Mouse (Mus musculus) adrenal gland, postnatal 25 days (tissue): ENCODE measurements around the gene Parp2. TPM values are rescaled to one million over a fixed set of nuclear protein-coding genes. Genes with fewer than 3 reads are reported as not detected.
A peak's percentile ranks its signal among the peaks of the same experiment; 100 is the strongest.
"Not testable (repeated sequence)": the region's sequence is repeated elsewhere in the genome, so short reads cannot be mapped to it uniquely, and the experiment has no call there.

Experiments used
- DNase-seq: peaks from one replicate; pipeline ENCODE4 v3.0.0; 2021; ENCODE audit warnings: mixed read lengths
- total RNA-seq: library from RNA; stranded (reverse); gene quantifications from 2 replicates; pipeline ENCODE4 v1.2.3, GENCODE M21; 2021

The Parp2 gene
- total RNA-seq, 1 experiment from 2014 or later, result 36.9 TPM

GRCm38 (mm10) chr14:50829878-50830277 is 22.2 kb downstream of the Parp2 start:
- DNase-seq, result no peak

- DNase-seq, result peak; percentile 16
Observed at GRCm38 (mm10) chr14:50833964-50834363, 26.3 kb downstream of the Parp2 start.

- no peak for DNase-seq
Observed at GRCm38 (mm10) chr14:50834435-50834834, 26.8 kb downstream of the Parp2 start.

GRCm38 (mm10) chr14:50837236-50837635 is 29.6 kb downstream of the Parp2 start:
- DNase-seq, result no peak

GRCm38 (mm10) chr14:50855788-50856187 is 48.1 kb downstream of the Parp2 start:
- DNase-seq, result no peak

GRCm38 (mm10) chr14:50862641-50863040 is 55.0 kb downstream of the Parp2 start:
- no peak for DNase-seq

- not testable (repeated sequence) for DNase-seq
Observed at GRCm38 (mm10) chr14:50865005-50865404, 57.4 kb downstream of the Parp2 start.

- DNase-seq, result no peak
Observed at GRCm38 (mm10) chr14:50866966-50867365, 59.3 kb downstream of the Parp2 start.

GRCm38 (mm10) chr14:50868211-50868610 is 60.6 kb downstream of the Parp2 start:
- no peak for DNase-seq

GRCm38 (mm10) chr14:50868656-50869055 is 61.0 kb downstream of the Parp2 start:
- DNase-seq, result no peak

- DNase-seq, result peak; percentile 68
Observed at GRCm38 (mm10) chr14:50869889-50870804, 62.5 kb downstream of the Parp2 start, which contains the start of gene Tep1. Tep1 (minus strand) TSS chr14:50870560.

- DNase-seq, result no peak
Observed at GRCm38 (mm10) chr14:50870805-50871143, 63.1 kb downstream of the Parp2 start.

Other genes starting within 250 kb of the Parp2 start
- not detected in 2 replicates for gene Olfr744, start 193.0 kb upstream of the Parp2 start, total RNA-seq
- gene Olfr745, start 168.5 kb upstream of the Parp2 start, total RNA-seq, result not detected in 2 replicates
- not detected in 2 replicates for gene Olfr746, start 160.8 kb upstream of the Parp2 start, total RNA-seq
- gene Olfr747, start 114.6 kb upstream of the Parp2 start, total RNA-seq, result not detected in 2 replicates
- gene Olfr748, start 100.5 kb upstream of the Parp2 start, total RNA-seq, result not detected in 2 replicates
- not detected in 2 replicates for gene Olfr749, start 62.7 kb upstream of the Parp2 start, total RNA-seq
- gene Ttc5, start 22.3 kb upstream of the Parp2 start, total RNA-seq, result 41.0 and 49.9 TPM in 2 replicates
- gene Ccnb1ip1, start 109 bp upstream of the Parp2 start, total RNA-seq, result not detected in 2 replicates
- 27.1 and 28.2 TPM in 2 replicates for gene Tep1, start 62.7 kb downstream of the Parp2 start, total RNA-seq
- gene Klhl33, start 89.7 kb downstream of the Parp2 start, total RNA-seq, result 0.62 and 2.2 TPM in 2 replicates
- gene Osgep, start 117.1 kb downstream of the Parp2 start, total RNA-seq, result 50.2 and 57.2 TPM in 2 replicates
- 81.3 and 86.8 TPM in 2 replicates for gene Apex1, start 117.1 kb downstream of the Parp2 start, total RNA-seq
- gene Pip4p1, start 123.0 kb downstream of the Parp2 start, total RNA-seq, result 75.5 and 78.7 TPM in 2 replicates
- 47.6 and 55.1 TPM in 2 replicates for gene Pnp, start 123.2 kb downstream of the Parp2 start, total RNA-seq
- gene Gm49342, start 136.7 kb downstream of the Parp2 start, total RNA-seq, result 23.0 and 43.4 TPM in 2 replicates
- gene Pnp2, start 148.2 kb downstream of the Parp2 start, total RNA-seq, result 3.6 and 4.1 TPM in 2 replicates
- gene Rnase10, start 199.9 kb downstream of the Parp2 start, total RNA-seq, result 0.55 TPM in 1 of 2 replicates, not detected in the other
- not detected in 2 replicates for gene Rnase9, start 234.0 kb downstream of the Parp2 start, total RNA-seq
- not detected in 2 replicates for gene Rnase11, start 242.3 kb downstream of the Parp2 start, total RNA-seq
- gene Rnase12, start 249.8 kb downstream of the Parp2 start, total RNA-seq, result not detected in 2 replicates